Mouse (Mus musculus) Patski (cell line): ENCODE results near the gene Kcnq4. TPM values are rescaled to one million over a fixed set of nuclear protein-coding genes. Genes with fewer than 3 reads are reported as not detected.

ENCODE experiments used
- ATAC-seq: fragments of 100-300 bp; one replicate; pipeline ENCODE4 v1.8.0; 2021
- CTCF ChIA-PET: fragments of 350-600 bp; sonication (Branson Sonifier 250); formaldehyde crosslinking; loops from one replicate; lab custom pipeline; 2022; ENCODE audit warnings: inconsistent platforms; lab: Charles Lee
- POLR2A ChIA-PET: fragments of 350-600 bp; sonication (Branson Sonifier 250); formaldehyde crosslinking; loops from one replicate; lab custom pipeline; 2022; ENCODE audit warnings: antibody characterized with exemption, inconsistent platforms; lab: Charles Lee
- DNase-seq: peaks from one replicate; pipeline ENCODE4 v3.0.0-alpha.2; 2011; ENCODE audit warnings: low read depth, low spot score
- H3K27me3 ChIP-seq: fragments of 371-371 bp; one replicate; pipeline ENCODE4 v1.5.1; 2021
- CTCF ChIP-seq: fragments of 100-300 bp; IDR thresholded peaks from one replicate; pipeline ENCODE4 v1.5.1; 2021
- in situ Hi-C: fragments of 300-500 bp; cut with MboI; formaldehyde crosslinking; loops from 3 replicates; pipeline ENCODE4 v1.11.1; 2018; ENCODE audit warnings: low pct_unique_long_range_greater_than_20kb, mixed read lengths
- polyA plus RNA-seq: library from polyadenylated mRNA; unstranded; gene quantifications from one replicate; pipeline ENCODE4 v1.2.3, GENCODE M21; 2021

The Kcnq4 gene
- polyA plus RNA-seq, 1 experiment from 2014 or later, result 0.12 TPM

GRCm38 (mm10) chr4:120664601-120665000 is 83.8 kb downstream of the Kcnq4 start:
- ChIA-PET CTCF (no interaction called here), POLR2A (no interaction called here)
- no peak for TF ChIP-seq CTCF
- in situ Hi-C loops, result no loop called here
- ATAC-seq (no peak), DNase-seq (no peak)
- peaks cover 8% of the 10 kb centered on the region for H3K27me3 ChIP-seq

DNA sequence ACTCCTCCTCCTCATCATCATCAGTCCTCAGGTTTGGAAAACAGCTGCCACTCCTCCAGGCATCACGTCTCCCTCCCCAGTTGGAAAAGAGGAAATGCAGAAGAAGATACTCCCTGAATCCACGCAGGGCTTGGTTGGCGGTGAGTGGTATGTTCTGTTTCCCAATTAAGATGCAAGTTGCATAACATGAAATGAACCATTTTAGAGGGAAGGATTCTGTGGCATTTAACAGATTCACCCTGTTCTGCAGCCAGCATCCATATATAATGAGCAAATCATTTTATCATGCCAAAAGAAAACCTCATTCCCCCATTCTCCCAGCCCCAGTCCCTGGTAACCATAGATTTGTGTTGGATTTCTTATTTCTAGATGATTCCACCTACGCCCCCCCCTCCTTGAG is 87.9 kb downstream of the Kcnq4 start:
- ChIA-PET CTCF (no interaction called here), POLR2A (no interaction called here)
- no peak for TF ChIP-seq CTCF
- H3K27me3 ChIP-seq, result peaks cover 11% of the 10 kb centered on the region
- ATAC-seq, result no peak
- in situ Hi-C loops, result no loop called here
- DNase-seq, result no peak

- CTCF ChIA-PET, result no interaction called here
- in situ Hi-C loops, result no loop called here
- H3K27me3 ChIP-seq, result peaks cover 11% of the 10 kb centered on the region
- no peak for TF ChIP-seq CTCF
- POLR2A ChIA-PET, result no interaction called here
- ATAC-seq, result no peak
- DNase-seq, result no peak
These were observed 92.5 kb downstream of the Kcnq4 start for GRCm38 (mm10) chr4:120655898-120656297.

- no peak for TF ChIP-seq CTCF
- H3K27me3 ChIP-seq, result peaks cover 10% of the 10 kb centered on the region
- CTCF ChIA-PET, result no interaction called here
- in situ Hi-C loops, result no loop called here
- DNase-seq (no peak), ATAC-seq (no peak)
- POLR2A ChIA-PET, result no interaction called here
These were observed 98.2 kb downstream of the Kcnq4 start for GRCm38 (mm10) chr4:120650208-120650592.

- ATAC-seq (no peak), DNase-seq (no peak)
- no peak for TF ChIP-seq CTCF
- in situ Hi-C loops, result no loop called here
- POLR2A ChIA-PET, result no interaction called here
- H3K27me3 ChIP-seq, result peaks cover 10% of the 10 kb centered on the region
- CTCF ChIA-PET, result no interaction called here
These were observed 98.8 kb downstream of the Kcnq4 start for GRCm38 (mm10) chr4:120649369-120650207.

Other genes with a start within 250 kb of the Kcnq4 start
- gene Slfnl1, start 216.4 kb downstream of the Kcnq4 start, polyA plus RNA-seq, result 0.64 TPM
- gene Ctps, start 178.3 kb downstream of the Kcnq4 start, polyA plus RNA-seq, result 130 TPM
- gene Gm8439, start 159.9 kb downstream of the Kcnq4 start, polyA plus RNA-seq, result not detected
- gene Cited4, start 82.0 kb downstream of the Kcnq4 start, polyA plus RNA-seq, result 0.10 TPM
- 52.8 TPM for gene Nfyc, start 83.0 kb upstream of the Kcnq4 start, polyA plus RNA-seq
- not detected for gene Rims3, start 106.2 kb upstream of the Kcnq4 start, polyA plus RNA-seq
- gene Exo5, start 176.4 kb upstream of the Kcnq4 start, polyA plus RNA-seq, result 1.0 TPM
- 1.4 TPM for gene Zfp69, start 203.1 kb upstream of the Kcnq4 start, polyA plus RNA-seq